In genomic region chr1:135564660-135565519, GRCm38 (mm10) we compare ENCODE assay signal across 11 mouse cellular contexts. TPM values are rescaled to one million over a fixed set of nuclear protein-coding genes. Genes with fewer than 3 reads are reported as not detected.
A peak's percentile ranks its signal among the peaks of the same experiment; 100 is the strongest.
DNase-seq lines count a peak whose midpoint lies in the region; ATAC-seq lines count a peak whose summit lies in the region.
"Had no signal": no experiment of that assay in that cellular context is flagged by ENCODE, and none has a peak within 500 bp of the region (broad histone marks: within the 10 kb centered on the region; RNA-seq: fewer than 3 reads in every experiment).

No protein-coding gene starts in this region.

- H3K4me2 ChIP-seq in kidney, embryonic 16.5 days (replicated peaks; ENCODE audit: low read depth, low read length) = no peak overlapping the region
- no peak overlapping the region for H3K4me2 ChIP-seq in embryonic facial prominence, embryonic 12.5 days (replicated peaks)
- no peak overlapping the region for H3K4me2 ChIP-seq in heart, embryonic 11.5 days

- H3K4me3 ChIP-seq in kidney, embryonic 16.5 days (ENCODE audit: low read length) = no peak overlapping the region
- no peak overlapping the region for H3K4me3 ChIP-seq in embryonic facial prominence, embryonic 12.5 days
- no peak overlapping the region for H3K4me3 ChIP-seq in heart, embryonic 11.5 days (ENCODE audit: low read depth, low read length)
- H3K4me3 ChIP-seq: myocyte had no signal

- H3K9me3 ChIP-seq in kidney, embryonic 16.5 days (ENCODE audit: low read length) = no peaks in the 10 kb centered on the region
- no peaks in the 10 kb centered on the region for H3K9me3 ChIP-seq in embryonic facial prominence, embryonic 12.5 days
- no peaks in the 10 kb centered on the region for H3K9me3 ChIP-seq in heart, embryonic 11.5 days (replicated peaks; ENCODE audit: control insufficient read depth, low read length)

- 39% methylated on average over 10 of the region's 10 CpGs for WGBS in kidney, embryonic 16.5 days
- WGBS in embryonic facial prominence, embryonic 12.5 days = 26% methylated on average over 10 of the region's 10 CpGs
- WGBS in heart, embryonic 11.5 days (ENCODE audit: insufficient replicate concordance) = 48% methylated on average over 10 of the region's 10 CpGs

- peak overlapping the region; percentile 91 for H3K27ac ChIP-seq in kidney, embryonic 16.5 days (ENCODE audit: low read length)
- peak overlapping the region; percentile 80 for H3K27ac ChIP-seq in embryonic facial prominence, embryonic 12.5 days
- H3K27ac ChIP-seq in heart, embryonic 11.5 days (ENCODE audit: low read depth, low read length) = no peak overlapping the region

- DNase-seq in kidney, adult 8-10 months = no peak
- DNase-seq in layer of hippocampus, postnatal 10 days (ENCODE audit: low spot score in 2 of 2) = peak; percentile 60 to 66
- DNase-seq in right cerebral cortex, postnatal 10 days (ENCODE audit: low spot score in 2 of 2) = peak; percentile 83 to 92
- DNase-seq in urinary bladder, postnatal 25 days (ENCODE audit: low spot score) = no peak
- no peak for DNase-seq in thymus, postnatal 36 days
- DNase-seq: kidney, postnatal 4 days had no signal

- H3K4me1 ChIP-seq in kidney, embryonic 16.5 days (ENCODE audit: insufficient read depth, low read length) = peaks cover 69% of the 10 kb centered on the region
- H3K4me1 ChIP-seq in embryonic facial prominence, embryonic 12.5 days = peaks cover 54% of the 10 kb centered on the region
- peaks cover 35% of the 10 kb centered on the region for H3K4me1 ChIP-seq in heart, embryonic 11.5 days (ENCODE audit: control insufficient read depth, insufficient read depth, low read length)

- ATAC-seq in kidney, embryonic 16.5 days (ENCODE audit: low FRiP score, low TSS enrichment) = no peak
- no peak for ATAC-seq in embryonic facial prominence, embryonic 12.5 days (ENCODE audit: insufficient number of reproducible peaks, insufficient read depth, low FRiP score, low TSS enrichment)
- ATAC-seq in heart, embryonic 11.5 days (replicated peaks; ENCODE audit: insufficient number of reproducible peaks, low FRiP score, low TSS enrichment) = no peak
- ATAC-seq: Patski had no signal

- H3K36me3 ChIP-seq in kidney, embryonic 16.5 days (ENCODE audit: insufficient read depth, low read length) = no peaks in the 10 kb centered on the region
- no peaks in the 10 kb centered on the region for H3K36me3 ChIP-seq in embryonic facial prominence, embryonic 12.5 days
- H3K36me3 ChIP-seq in heart, embryonic 11.5 days (ENCODE audit: control insufficient read depth, insufficient read depth, low read length) = no peaks in the 10 kb centered on the region

- H3K9ac ChIP-seq in kidney, embryonic 16.5 days (replicated peaks; ENCODE audit: low read length) = peak overlapping the region; percentile 44; the same call in 1 of the 2 replicates
- 0 out of 2 replicates have a peak overlapping the region, but pooled peaks have one; percentile 2 for H3K9ac ChIP-seq in embryonic facial prominence, embryonic 12.5 days
- H3K9ac ChIP-seq in heart, embryonic 11.5 days (ENCODE audit: low read depth, low read length) = no peak overlapping the region

- H3K27me3 ChIP-seq in kidney, embryonic 16.5 days (ENCODE audit: insufficient read depth, low read length) = no peaks in the 10 kb centered on the region
- H3K27me3 ChIP-seq in embryonic facial prominence, embryonic 12.5 days = no peaks in the 10 kb centered on the region
- no peaks in the 10 kb centered on the region for H3K27me3 ChIP-seq in heart, embryonic 11.5 days (ENCODE audit: control insufficient read depth, insufficient read depth, low read length)
- H3K27me3 ChIP-seq: Patski had no signal

RNA-seq across cellular contexts. Expression of gene Nav1, which starts 42.2 kb away (rescaled TPM):
- 12.2 and 16.8 TPM in 2 replicates for polyA plus RNA-seq in kidney, embryonic 16.5 days (2015; fragmentation: Nextera tagmentation; extraction: Ambion mirVana)
- polyA plus RNA-seq in embryonic facial prominence, embryonic 12.5 days (2016; fragmentation: Nextera tagmentation; extraction: Ambion mirVana) = 18.6 and 19.6 TPM in 2 replicates
- 100 to 1,000 TPM; 214 to 218 TPM for total RNA-seq in layer of hippocampus, postnatal 10 days (2021)
- polyA plus RNA-seq in heart, embryonic 11.5 days (2014; fragmentation: Nextera tagmentation; extraction: Ambion mirVana) = 25.2 and 30.8 TPM in 2 replicates

Comparison
In these comparisons a context has a peak if more than half of its experiments do, and no peak if none do; other contexts are left out.
1. DNase-seq: peak in layer of hippocampus, postnatal 10 days (2 of 2) and right cerebral cortex, postnatal 10 days (2 of 2); none in kidney, adult 8-10 months (0 of 2), urinary bladder, postnatal 25 days (single experiment) and thymus, postnatal 36 days (0 of 2).